Mouse (Mus musculus) urinary bladder, postnatal 10 days (tissue): Measurements from ENCODE around the gene Adamts1.

Experiments used
- DNase-seq: peaks from one replicate; pipeline ENCODE4 v3.0.0; 2022; ENCODE audit warnings: low spot score

Adamts1 gene

GRCm38 (mm10) chr16:85802954-85803353 lies at the start of gene Adamts1:
Gene Adamts1, minus strand, starts transcription at chr16:85803113.
- DNase-seq: peak; percentile 66

GRCm38 (mm10) chr16:85827066-85827465 lies 24.2 kb upstream of the Adamts1 start:
- no peak for DNase-seq

- DNase-seq: no peak
Measured at GRCm38 (mm10) chr16:85822330-85822916, 19.5 kb upstream of the Adamts1 start.

GRCm38 (mm10) chr16:85819808-85820458 lies 17.0 kb upstream of the Adamts1 start:
- DNase-seq: no peak

- DNase-seq: no peak
Measured at GRCm38 (mm10) chr16:85814116-85814515, 11.2 kb upstream of the Adamts1 start.

GRCm38 (mm10) chr16:85807626-85808025 lies 4.7 kb upstream of the Adamts1 start:
- DNase-seq: no peak

- DNase-seq: no peak
Measured at GRCm38 (mm10) chr16:85807072-85807471, 4.2 kb upstream of the Adamts1 start.

GRCm38 (mm10) chr16:85805581-85805980 lies 2.7 kb upstream of the Adamts1 start:
- no peak for DNase-seq

- DNase-seq: no peak
Measured at GRCm38 (mm10) chr16:85803613-85804551, 969 bp upstream of the Adamts1 start.

GRCm38 (mm10) chr16:85801971-85802811 lies 722 bp downstream of the Adamts1 start:
- no peak for DNase-seq

GRCm38 (mm10) chr16:85801252-85801651 lies 1.7 kb downstream of the Adamts1 start:
- peak; percentile 41 for DNase-seq

- peak; percentile 62 for DNase-seq
Measured at GRCm38 (mm10) chr16:85800691-85801090, 2.2 kb downstream of the Adamts1 start.

- DNase-seq: no peak
Measured at GRCm38 (mm10) chr16:85799971-85800370, 2.9 kb downstream of the Adamts1 start.

- DNase-seq: no peak
Measured at GRCm38 (mm10) chr16:85798334-85798733, 4.6 kb downstream of the Adamts1 start.

- no peak for DNase-seq
Measured at GRCm38 (mm10) chr16:85797161-85797560, 5.8 kb downstream of the Adamts1 start.

- no peak for DNase-seq
Measured at GRCm38 (mm10) chr16:85795731-85796130, 7.2 kb downstream of the Adamts1 start.

- DNase-seq: no peak
Measured at GRCm38 (mm10) chr16:85793166-85793830, 9.6 kb downstream of the Adamts1 start.

- DNase-seq: no peak
Measured at GRCm38 (mm10) chr16:85781076-85781475, 21.8 kb downstream of the Adamts1 start.

- DNase-seq: no peak
Measured at GRCm38 (mm10) chr16:85779775-85780174, 23.1 kb downstream of the Adamts1 start.

- DNase-seq: no peak
Measured at GRCm38 (mm10) chr16:85772272-85772671, 30.6 kb downstream of the Adamts1 start.

GRCm38 (mm10) chr16:85767341-85767740 lies 35.6 kb downstream of the Adamts1 start:
- no peak for DNase-seq
